Mouse (Mus musculus) MEL (cell line): ENCODE measurements around the gene Mta3. TPM values are rescaled to one million over a fixed set of nuclear protein-coding genes. Genes with fewer than 3 reads are reported as not detected.

ENCODE experiments used
- DNase-seq: peaks from one replicate; pipeline ENCODE4 v3.0.0; 2011; ENCODE audit warnings: low read depth, low spot score
- H3K27ac ChIP-seq: 2 replicates; pipeline ENCODE4 v1.5.1; 2012; ENCODE audit warnings: low read depth, mild to moderate bottlenecking, control low read depth, low read length, moderate library complexity; ENCODE audit not compliant: control insufficient read depth
- H3K27me3 ChIP-seq, 2 experiments: fragments of 150-350 bp in 1 of 2; sonication (generic) in 1 of 2; 2 replicates each; pipeline ENCODE4 v1.6.1; 2012; ENCODE audit warnings: low read length in 2 of 2, mild to moderate bottlenecking in 2 of 2, improper control_type of control experiment in 1 of 2, moderate library complexity in 1 of 2; ENCODE audit not compliant: insufficient read depth in 2 of 2, control insufficient read depth in 1 of 2
- H3K36me3 ChIP-seq, 2 experiments: 2 replicates each; pipeline ENCODE4 v1.6.1; 2012 to 2014; ENCODE audit warnings: low read length in 2 of 2, improper control_type of control experiment in 1 of 2, inconsistent platforms in 1 of 2, mild to moderate bottlenecking in 1 of 2; ENCODE audit not compliant: insufficient read depth in 2 of 2, control insufficient read depth in 1 of 2
- H3K4me1 ChIP-seq, 2 experiments: fragments of 150-350 bp in 1 of 2; sonication (generic) in 1 of 2; 2 replicates each; pipeline ENCODE4 v1.6.1; 2012; ENCODE audit warnings: low read length in 2 of 2, improper control_type of control experiment in 1 of 2, mild to moderate bottlenecking in 1 of 2; ENCODE audit not compliant: insufficient read depth in 2 of 2, control insufficient read depth in 1 of 2
- H3K4me3 ChIP-seq, 2 experiments: fragments of 150-350 bp in 1 of 2; sonication (generic) in 1 of 2; 2 replicates each; pipeline ENCODE4 v1.5.1; 2012; ENCODE audit warnings: low read depth in 2 of 2, low read length in 2 of 2, mild to moderate bottlenecking in 2 of 2, moderate library complexity in 2 of 2, control low read depth in 1 of 2, improper control_type of control experiment in 1 of 2; ENCODE audit not compliant: control insufficient read depth in 1 of 2, insufficient read depth in 1 of 2
- H3K79me2 ChIP-seq: 2 replicates; pipeline ENCODE4 v1.6.1; 2012; ENCODE audit warnings: mild to moderate bottlenecking, low read length, moderate library complexity; ENCODE audit not compliant: control insufficient read depth, poor library complexity, insufficient read depth
- H3K9ac ChIP-seq: 2 replicates; pipeline ENCODE4 v1.6.1; 2012; ENCODE audit warnings: low read depth, mild to moderate bottlenecking, control low read depth, low read length, moderate library complexity; ENCODE audit not compliant: control insufficient read depth, poor library complexity, severe bottlenecking
- H3K9me3 ChIP-seq: fragments of 150-350 bp; sonication (generic); replicated peaks from 2 replicates; pipeline ENCODE4 v1.6.1; 2012; ENCODE audit warnings: mild to moderate bottlenecking, low read length, improper control_type of control experiment, moderate library complexity; ENCODE audit not compliant: insufficient read depth
- CHD2 ChIP-seq: IDR thresholded peaks from 2 replicates; pipeline ENCODE4 v1.6.1; 2011; ENCODE audit warnings: low read length, improper control_type of control experiment
- EP300 ChIP-seq, 2 experiments: IDR thresholded peaks; 2 replicates each; pipeline ENCODE4 v1.6.1; 2011; ENCODE audit warnings: improper control_type of control experiment in 2 of 2, low read length in 2 of 2, low read depth in 1 of 2, mild to moderate bottlenecking in 1 of 2
- GATA1 ChIP-seq: IDR thresholded peaks from 2 replicates; pipeline ENCODE4 v1.6.1; 2011; ENCODE audit warnings: low read depth, low read length, improper control_type of control experiment
- KAT2A ChIP-seq: conservative IDR thresholded peaks from 2 replicates; pipeline ENCODE4 v1.6.1; 2012; ENCODE audit warnings: low read depth, low read length, improper control_type of control experiment, inconsistent platforms
- POLR2A ChIP-seq, 2 experiments: IDR thresholded peaks; 2 replicates each; pipeline ENCODE4 v1.6.1; 2011 to 2012; ENCODE audit warnings: low read length in 2 of 2, mild to moderate bottlenecking in 2 of 2, control low read depth in 1 of 2, improper control_type of control experiment in 1 of 2, low read depth in 1 of 2, moderate library complexity in 1 of 2; ENCODE audit not compliant: control insufficient read depth in 1 of 2, insufficient read depth in 1 of 2, poor library complexity in 1 of 2
- POLR2AphosphoS5 ChIP-seq: IDR thresholded peaks from 2 replicates; pipeline ENCODE4 v1.6.1; 2012; ENCODE audit warnings: low read depth, borderline replicate concordance, mild to moderate bottlenecking, inconsistent platforms, low read length, moderate library complexity, mixed read lengths
- RCOR1 ChIP-seq: IDR thresholded peaks from 2 replicates; pipeline ENCODE4 v1.6.1; 2012; ENCODE audit warnings: low read depth, mild to moderate bottlenecking, inconsistent platforms, low read length, improper control_type of control experiment
- TCF12 ChIP-seq: IDR thresholded peaks from 2 replicates; pipeline ENCODE4 v1.6.1; 2014; ENCODE audit warnings: low read depth, mild to moderate bottlenecking, inconsistent platforms, low read length, improper control_type of control experiment, moderate library complexity
- UBTF ChIP-seq: IDR thresholded peaks from 2 replicates; pipeline ENCODE4 v1.6.1; 2012; ENCODE audit warnings: low read depth, mild to moderate bottlenecking, inconsistent platforms, low read length, improper control_type of control experiment, moderate library complexity, borderline replicate concordance; ENCODE audit not compliant: insufficient read depth
- ZKSCAN1 ChIP-seq: IDR thresholded peaks from 2 replicates; pipeline ENCODE4 v1.6.1; 2012; ENCODE audit warnings: low read depth, mild to moderate bottlenecking, inconsistent platforms, low read length, improper control_type of control experiment, moderate library complexity
- polyA plus RNA-seq, 2 experiments: library from polyadenylated mRNA; stranded (reverse) in 1 of 2; unstranded in 1 of 2; fragments of >175 nt in 1 of 2; fragments of >200 nt in 1 of 2; gene quantifications; 2 replicates each; pipeline versions ENCODE4 v1.2.1 to v1.2.4; 2012; ENCODE audit warnings: low replicate concordance in 2 of 2, low read depth in 1 of 2; ENCODE audit not compliant: insufficient read length in 2 of 2, insufficient read depth in 1 of 2, missing spikeins in 1 of 2
- total RNA-seq: library from RNA; depleted of rRNA; stranded (reverse); fragments of 300-350 nt; gene quantifications from 2 replicates; pipeline ENCODE4 v1.2.3, GENCODE M21; 2012

Mta3 gene
- total and polyA plus RNA-seq, 3 experiments: 28.8 to 58.2 TPM; not detected in 1

GRCm38 (mm10) chr17:83772711-83773110, 66.7 kb downstream of the Mta3 start:
- Histone ChIP-seq H3K36me3 (peaks cover 0 to 16% of the 10 kb centered on the region in 2 experiments; a peak in 2 of 4 replicates), H3K79me2 (no peaks in the 10 kb centered on the region)
- no peak for TF ChIP-seq UBTF
- TF ChIP-seq POLR2A (IDR thresholded peaks at IDR 0.05; ENCODE audit: control insufficient read depth in 1 of 2, insufficient read depth in 1 of 2, low read depth in 1 of 2, low read length in 2 of 2, poor library complexity in 1 of 2): no peak
- no peak for TF ChIP-seq ZKSCAN1
- TF ChIP-seq, all 39 proteins: peak for 0
- Histone ChIP-seq H3K4me1 (peaks cover 3 to 10% of the 10 kb centered on the region in 2 experiments; a peak in 3 of 4 replicates), H3K27me3 (no peaks in the 10 kb centered on the region), H3K4me3 (no peak overlapping the region), H3K27ac (no peak overlapping the region), H3K9ac (no peak overlapping the region), H3K9me3 (no peaks in the 10 kb centered on the region)
- no peak for DNase-seq

DNA sequence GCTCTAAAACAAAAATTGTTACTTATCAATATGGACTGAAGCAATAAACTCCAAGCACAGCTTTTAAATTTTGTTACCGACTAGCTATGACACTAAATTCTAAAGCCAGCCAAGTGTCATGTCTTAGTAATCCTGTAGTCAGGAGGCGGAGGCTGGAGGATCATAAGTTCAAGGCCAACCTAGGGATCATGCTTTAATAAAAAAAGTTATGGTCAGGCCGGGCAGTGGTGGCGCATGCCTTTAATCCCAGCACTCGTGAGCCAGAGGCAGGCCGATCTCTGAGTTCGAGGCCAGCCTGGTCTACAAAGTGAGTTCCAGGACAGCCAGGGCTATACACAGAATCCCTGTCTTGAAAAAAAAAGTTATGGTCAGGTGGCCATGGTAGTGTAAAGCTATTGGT, 71.0 kb downstream of the Mta3 start:
- Histone ChIP-seq H3K27ac (no peak overlapping the region), H3K79me2 (no peaks in the 10 kb centered on the region), H3K4me3 (no peak overlapping the region), H3K4me1 (peaks cover 6 to 21% of the 10 kb centered on the region in 2 experiments), H3K9ac (no peak overlapping the region), H3K27me3 (no peaks in the 10 kb centered on the region), H3K9me3 (no peaks in the 10 kb centered on the region), H3K36me3 (peaks cover 0 to 23% of the 10 kb centered on the region in 2 experiments; a peak in 2 of 4 replicates)
- DNase-seq: no peak
- TF ChIP-seq POLR2A (IDR thresholded peaks at IDR 0.05; ENCODE audit: control insufficient read depth in 1 of 2, insufficient read depth in 1 of 2, low read depth in 1 of 2, low read length in 2 of 2, poor library complexity in 1 of 2) (no peak), EP300 (IDR thresholded peaks at IDR 0.05; ENCODE audit: low read depth in 1 of 2, low read length in 2 of 2) (no peak), POLR2AphosphoS5 (no peak), TCF12 (no peak), CHD2 (no peak), KAT2A (no peak)

DNA sequence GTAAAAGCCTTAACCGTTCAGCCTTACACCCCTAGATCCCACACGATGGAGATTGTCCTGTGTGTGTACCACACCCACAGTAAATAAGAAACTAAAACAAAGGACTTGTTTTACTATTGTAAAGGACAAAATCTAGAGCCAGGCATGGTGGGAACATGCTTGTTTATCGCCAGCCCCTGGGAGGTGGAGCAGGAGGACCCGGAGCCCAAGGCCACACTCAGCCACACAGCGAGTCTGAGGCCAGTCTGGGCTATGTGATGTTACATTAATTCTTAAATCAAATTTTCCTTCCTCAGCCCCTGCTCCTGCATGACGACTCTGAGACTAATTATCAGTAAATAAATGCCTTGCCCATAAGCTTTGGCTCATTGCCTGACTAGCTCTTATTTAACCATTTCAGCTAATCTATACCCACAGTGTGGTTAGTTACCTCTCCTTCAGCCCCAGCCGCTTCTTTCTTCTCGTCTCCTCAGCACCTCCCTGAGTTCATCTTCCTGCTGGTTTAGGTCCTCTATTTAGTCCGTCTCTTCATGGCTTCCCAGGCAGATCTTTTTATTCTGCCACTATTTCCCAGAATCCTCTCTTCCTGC, 71.6 kb downstream of the Mta3 start:
- DNase-seq: peak; percentile 62
- no peaks in the 10 kb centered on the region for H3K27me3 ChIP-seq
- H3K4me1 ChIP-seq: peaks cover 6 to 21% of the 10 kb centered on the region in 2 experiments
- TF ChIP-seq RCOR1 (peak; percentile 22; the same call in 1 of the 2 replicates), GATA1 (0 out of 2 replicates have a peak, but pooled peaks have one; percentile 34), EP300 (IDR thresholded peaks at IDR 0.05; ENCODE audit: low read depth in 1 of 2, low read length in 2 of 2) (peak in 1 of 2 experiments; percentile 47; a peak in 1 of 4 replicates), POLR2AphosphoS5 (no peak)
- no peaks in the 10 kb centered on the region for H3K79me2 ChIP-seq
- H3K4me3 ChIP-seq: no peak overlapping the region
- H3K9ac ChIP-seq: no peak overlapping the region
- H3K36me3 ChIP-seq: peaks cover 0 to 23% of the 10 kb centered on the region in 2 experiments; a peak in 2 of 4 replicates
- peak overlapping the region; percentile 46 for H3K27ac ChIP-seq
- H3K9me3 ChIP-seq: no peaks in the 10 kb centered on the region
